ENCODE assay signal across 8 mouse cellular contexts in the genomic region with DNA sequence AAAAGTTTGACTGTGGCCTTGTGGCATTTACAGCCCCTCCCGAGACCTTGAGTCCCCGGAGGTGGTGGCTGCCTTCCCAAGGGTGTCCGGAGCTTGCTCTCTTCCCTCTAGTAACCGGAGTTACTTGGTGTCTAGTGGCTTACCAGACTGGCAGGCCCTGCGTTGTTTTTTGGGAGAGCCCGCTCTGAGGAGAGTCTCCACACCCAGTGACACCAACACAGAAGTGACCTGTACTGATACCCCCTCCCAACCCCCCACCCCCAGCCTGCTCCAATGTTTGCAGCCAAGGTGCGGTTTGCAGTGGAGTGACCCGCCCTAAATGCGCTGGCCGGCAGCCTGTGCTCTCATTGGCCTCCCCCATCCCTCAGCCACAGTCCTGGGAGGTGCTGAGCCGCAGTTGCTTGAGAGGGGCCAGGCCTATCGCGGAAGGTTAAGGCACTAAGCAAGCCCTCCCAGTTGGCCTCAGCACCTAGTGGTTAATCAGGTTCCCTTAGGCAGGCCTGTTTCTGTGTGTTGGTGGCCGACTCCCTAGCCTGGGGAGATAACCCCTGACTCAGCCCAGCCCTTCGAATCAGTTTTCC. TPM values are rescaled to one million over a fixed set of nuclear protein-coding genes. Genes with fewer than 3 reads are reported as not detected.
DNase-seq lines count a peak whose midpoint lies in the region; ATAC-seq lines count a peak whose summit lies in the region.

No protein-coding gene starts in this region.

- peak; percentile 61 for DNase-seq in cerebellum, adult 11-12 months
- DNase-seq in embryo, embryonic 10.5 days (ENCODE audit: low spot score), result peak; percentile 81
- DNase-seq in heart, adult 18-20 months, result peak; percentile 74 to 88
- peak; percentile 78 for DNase-seq in kidney, adult 11 months
- no peak for DNase-seq in left cerebral cortex, adult 11 months (ENCODE audit: low spot score)

- H3K4me3 ChIP-seq in lung, embryonic 15.5 days, result peak overlapping the region; percentile 89

- WGBS in lung, embryonic 15.5 days, result 1% methylated on average over 15 of the region's 15 CpGs

- peaks cover 23% of the 10 kb centered on the region for H3K4me1 ChIP-seq in lung, embryonic 15.5 days

- ATAC-seq in cerebellum, adult (ENCODE audit: insufficient number of reproducible peaks, low FRiP score, low TSS enrichment), result no peak
- ATAC-seq in lung, embryonic 15.5 days (ENCODE audit: borderline replicate concordance, extremely low read depth, low FRiP score, low TSS enrichment), result peak; percentile 63
- ATAC-seq in neutrophil, adult 5-6 weeks (ENCODE audit: extremely low read depth, insufficient number of reproducible peaks, low FRiP score, poor library complexity, severe bottlenecking), result peak; percentile 47; the same call in 1 of the 2 replicates

- H3K4me2 ChIP-seq in lung, embryonic 15.5 days, result peak overlapping the region; percentile 93

- no peaks in the 10 kb centered on the region for H3K27me3 ChIP-seq in lung, embryonic 15.5 days

- H3K9ac ChIP-seq in lung, embryonic 15.5 days, result peak overlapping the region; percentile 83

- H3K9me3 ChIP-seq in lung, embryonic 15.5 days, result no peaks in the 10 kb centered on the region

- H3K36me3 ChIP-seq in lung, embryonic 15.5 days, result peaks cover 39% of the 10 kb centered on the region

- H3K27ac ChIP-seq in lung, embryonic 15.5 days, result peak overlapping the region; percentile 90

RNA-seq across cellular contexts. Expression of a gene that starts 6.7 kb away (rescaled TPM):
- total RNA-seq in heart, adult 18-20 months (2021), result 100 to 1,000 TPM; 205 to 229 TPM
- polyA plus RNA-seq in lung, embryonic 15.5 days (2015; fragmentation: Nextera tagmentation; extraction: Ambion mirVana), result 59.8 and 61.3 TPM in 2 replicates
- 58.0 and 70.0 TPM in 2 replicates for total RNA-seq in neutrophil, adult 5-6 weeks (2017)

RNA-seq across cellular contexts. Expression of a gene that starts 20.6 kb away (rescaled TPM):
- total RNA-seq in heart, adult 18-20 months (2021), result 10 to 100 TPM; 61.1 to 66.0 TPM
- 74.7 and 80.3 TPM in 2 replicates for polyA plus RNA-seq in lung, embryonic 15.5 days (2015; fragmentation: Nextera tagmentation; extraction: Ambion mirVana)
- total RNA-seq in neutrophil, adult 5-6 weeks (2017), result 306 and 307 TPM in 2 replicates

RNA-seq across cellular contexts. Expression of a gene that starts 31.8 kb away (rescaled TPM):
- 1 to 10 TPM; 6.9 to 7.1 TPM for total RNA-seq in heart, adult 18-20 months (2021)
- 31.4 and 31.7 TPM in 2 replicates for polyA plus RNA-seq in lung, embryonic 15.5 days (2015; fragmentation: Nextera tagmentation; extraction: Ambion mirVana)
- 40.5 and 44.6 TPM in 2 replicates for total RNA-seq in neutrophil, adult 5-6 weeks (2017)

RNA-seq across cellular contexts. Expression of a gene that starts 36.5 kb away (rescaled TPM):
- total RNA-seq in heart, adult 18-20 months (2021), result 10 to 100 TPM; 14.0 to 14.2 TPM
- 25.3 and 26.5 TPM in 2 replicates for polyA plus RNA-seq in lung, embryonic 15.5 days (2015; fragmentation: Nextera tagmentation; extraction: Ambion mirVana)
- total RNA-seq in neutrophil, adult 5-6 weeks (2017), result 4.7 and 9.3 TPM in 2 replicates
